Mouse (Mus musculus) hindbrain, postnatal 0 days (tissue): ENCODE results near the gene Neurod4. TPM values are rescaled to one million over a fixed set of nuclear protein-coding genes. Genes with fewer than 3 reads are reported as not detected.

Experiments used
- ATAC-seq: fragments of 200-750 bp; cut with Nextera tagmentation; 2 replicates; pipeline ENCODE4 v1.8.0; 2017; ENCODE audit warnings: mild to moderate bottlenecking, moderate TSS enrichment, moderate library complexity
- DNase-seq: peaks from one replicate; pipeline ENCODE4 v3.0.0-alpha.2; 2015; ENCODE audit warnings: low spot score
- H3K27ac ChIP-seq: fragments of 300-500 bp; sonication (generic); 2 replicates; pipeline ENCODE4 v1.5.1; 2014; ENCODE audit warnings: mild to moderate bottlenecking
- H3K27me3 ChIP-seq: fragments of 300-500 bp; sonication (generic); 2 replicates; pipeline ENCODE4 v1.6.1; 2014; ENCODE audit warnings: low read length, mixed read lengths; ENCODE audit not compliant: insufficient read depth
- H3K36me3 ChIP-seq: fragments of 300-500 bp; sonication (generic); 2 replicates; pipeline ENCODE4 v1.6.1; 2014; ENCODE audit warnings: low read length, mixed read lengths; ENCODE audit not compliant: insufficient read depth
- H3K4me1 ChIP-seq: fragments of 300-500 bp; sonication (generic); 2 replicates; pipeline ENCODE4 v1.6.1; 2014; ENCODE audit warnings: antibody characterized with exemption, low read length, mixed read lengths; ENCODE audit not compliant: insufficient read depth
- H3K4me2 ChIP-seq: fragments of 300-500 bp; sonication (generic); 2 replicates; pipeline ENCODE4 v1.6.1; 2014; ENCODE audit warnings: low read depth, mild to moderate bottlenecking, low read length, moderate library complexity, mixed read lengths
- H3K4me3 ChIP-seq: fragments of 300-500 bp; sonication (generic); 2 replicates; pipeline ENCODE4 v1.5.1; 2014; ENCODE audit warnings: low read length
- H3K9ac ChIP-seq: fragments of 300-500 bp; sonication (generic); replicated peaks from 2 replicates; pipeline ENCODE4 v1.6.1; 2014; ENCODE audit warnings: mild to moderate bottlenecking, low read length, moderate library complexity, mixed read lengths
- H3K9me3 ChIP-seq: fragments of 300-500 bp; sonication (generic); 2 replicates; pipeline ENCODE4 v1.6.1; 2016; ENCODE audit warnings: low read length, mixed read lengths
- CTCF ChIP-seq: IDR thresholded peaks from 2 replicates; pipeline ENCODE4 v1.5.1; 2016; ENCODE audit warnings: antibody characterized with exemption, control low read depth, low read depth
- WGBS: fragments of 180-500 bp; shearing (Covaris S2); extraction: QIAGEN DNeasy Blood & Tissue Kit; methylation state at CpG from one replicate; pipeline ENCODE4 v1.1.7; 2014; 5-methylcytosine and 5-hydroxymethylcytosine counted together
- polyA plus RNA-seq: library from polyadenylated mRNA; unstranded; fragments of >200 nt; fragmentation: Nextera tagmentation; extraction: Ambion mirVana; gene quantifications from 2 replicates; pipeline ENCODE4 v1.2.1, GENCODE M21; 2015
- total RNA-seq: library from RNA; depleted of rRNA; stranded (reverse); fragments of >200 nt; gene quantifications from 2 replicates; pipeline ENCODE4 v1.2.3, GENCODE M21; 2014

Neurod4 gene
- total and polyA plus RNA-seq, 2 experiments from 2014 or later, result 0.91 to 2.6 TPM

GRCm38 (mm10) chr10:130288007-130288406 is 8.0 kb upstream of the Neurod4 start:
- no peaks in the 10 kb centered on the region for H3K36me3 ChIP-seq
- H3K9me3 ChIP-seq, result no peaks in the 10 kb centered on the region

GRCm38 (mm10) chr10:130287201-130287600 is 7.2 kb upstream of the Neurod4 start:
- Histone ChIP-seq H3K9ac (no peak overlapping the region), H3K27me3 (no peaks in the 10 kb centered on the region), H3K4me2 (no peak overlapping the region), H3K9me3 (no peaks in the 10 kb centered on the region), H3K36me3 (no peaks in the 10 kb centered on the region), H3K4me3 (no peak overlapping the region), H3K4me1 (no peaks in the 10 kb centered on the region), H3K27ac (no peak overlapping the region)
- WGBS, result 57% methylated on average over 1 of the region's 1 CpGs
- no peak for TF ChIP-seq CTCF
- DNase-seq, result no peak
- ATAC-seq, result no peak

More at GRCm38 (mm10) chr10:130288007-130288406, 8.0 kb upstream of the Neurod4 start:
- Histone ChIP-seq H3K27ac (no peak overlapping the region), H3K27me3 (no peaks in the 10 kb centered on the region), H3K4me1 (no peaks in the 10 kb centered on the region), H3K4me3 (no peak overlapping the region), H3K4me2 (no peak overlapping the region), H3K9ac (no peak overlapping the region)
- no peak for DNase-seq
- 57% methylated on average over 3 of the region's 3 CpGs for WGBS
- no peak for ATAC-seq
- TF ChIP-seq CTCF, result no peak

GRCm38 (mm10) chr10:130281982-130282449 is 2.0 kb upstream of the Neurod4 start:
- no peak for TF ChIP-seq CTCF
- ATAC-seq, result peak; percentile 76

GRCm38 (mm10) chr10:130276496-130276895 is 3.5 kb downstream of the Neurod4 start:
- no peak overlapping the region for H3K4me2 ChIP-seq
- no peak overlapping the region for H3K27ac ChIP-seq
- H3K27me3 ChIP-seq, result no peaks in the 10 kb centered on the region
- no peak overlapping the region for H3K4me3 ChIP-seq
- 69% methylated on average over 2 of the region's 2 CpGs for WGBS
- TF ChIP-seq CTCF, result no peak
- H3K36me3 ChIP-seq, result no peaks in the 10 kb centered on the region
- no peaks in the 10 kb centered on the region for H3K4me1 ChIP-seq
- H3K9me3 ChIP-seq, result no peaks in the 10 kb centered on the region
- DNase-seq (no peak), ATAC-seq (no peak)
- no peak overlapping the region for H3K9ac ChIP-seq

More at GRCm38 (mm10) chr10:130281982-130282449, 2.0 kb upstream of the Neurod4 start:
- no peaks in the 10 kb centered on the region for H3K4me1 ChIP-seq
- no peak overlapping the region for H3K27ac ChIP-seq
- H3K9ac ChIP-seq, result no peak overlapping the region
- H3K4me2 ChIP-seq, result no peak overlapping the region
- H3K9me3 ChIP-seq, result no peaks in the 10 kb centered on the region
- no peaks in the 10 kb centered on the region for H3K36me3 ChIP-seq
- no peak overlapping the region for H3K4me3 ChIP-seq
- peak; percentile 34 for DNase-seq
- no peaks in the 10 kb centered on the region for H3K27me3 ChIP-seq
- 13% methylated on average over 1 of the region's 1 CpGs for WGBS

GRCm38 (mm10) chr10:130275759-130276158 is 4.3 kb downstream of the Neurod4 start:
- H3K27me3 ChIP-seq, result no peaks in the 10 kb centered on the region
- H3K27ac ChIP-seq, result no peak overlapping the region
- ATAC-seq (no peak), DNase-seq (peak; percentile 19)
- WGBS, result 46% methylated on average over 2 of the region's 2 CpGs
- H3K36me3 ChIP-seq, result no peaks in the 10 kb centered on the region
- no peaks in the 10 kb centered on the region for H3K9me3 ChIP-seq
- H3K4me1 ChIP-seq, result no peaks in the 10 kb centered on the region
- no peak overlapping the region for H3K9ac ChIP-seq
- no peak overlapping the region for H3K4me2 ChIP-seq
- H3K4me3 ChIP-seq, result no peak overlapping the region
- TF ChIP-seq CTCF, result no peak

- TF ChIP-seq CTCF, result no peak
- ATAC-seq (peak; percentile 77), DNase-seq (peak; percentile 27)
- H3K4me3 ChIP-seq, result no peak overlapping the region
- no peaks in the 10 kb centered on the region for H3K27me3 ChIP-seq
- WGBS, result 25% methylated on average over 4 of the region's 4 CpGs
- H3K4me2 ChIP-seq, result no peak overlapping the region
- no peaks in the 10 kb centered on the region for H3K9me3 ChIP-seq
- no peak overlapping the region for H3K27ac ChIP-seq
- no peaks in the 10 kb centered on the region for H3K4me1 ChIP-seq
- H3K36me3 ChIP-seq, result no peaks in the 10 kb centered on the region
- H3K9ac ChIP-seq, result no peak overlapping the region
Observed at GRCm38 (mm10) chr10:130263203-130263602, 16.8 kb downstream of the Neurod4 start.

- Histone ChIP-seq H3K27ac (no peak overlapping the region), H3K4me1 (no peaks in the 10 kb centered on the region), H3K36me3 (no peaks in the 10 kb centered on the region), H3K9me3 (no peaks in the 10 kb centered on the region), H3K27me3 (no peaks in the 10 kb centered on the region), H3K4me3 (no peak overlapping the region), H3K4me2 (no peak overlapping the region), H3K9ac (no peak overlapping the region)
- 39% methylated on average over 1 of the region's 1 CpGs for WGBS
- ATAC-seq (0 out of 2 replicates have a peak, but pooled peaks have one; percentile 29), DNase-seq (peak; percentile 43)
- no peak for TF ChIP-seq CTCF
Observed at GRCm38 (mm10) chr10:130259483-130259882, 20.6 kb downstream of the Neurod4 start.
